Mouse (Mus musculus): ENCODE results near the gene Bcam. TPM values are rescaled to one million over a fixed set of nuclear protein-coding genes. Genes with fewer than 3 reads are reported as not detected.
A peak's percentile ranks its signal among the peaks of the same experiment; 100 is the strongest.

The Bcam gene
- total and polyA plus RNA-seq, 3 experiments, result 3.0 to 10.9 (median 4.8) TPM

DNA sequence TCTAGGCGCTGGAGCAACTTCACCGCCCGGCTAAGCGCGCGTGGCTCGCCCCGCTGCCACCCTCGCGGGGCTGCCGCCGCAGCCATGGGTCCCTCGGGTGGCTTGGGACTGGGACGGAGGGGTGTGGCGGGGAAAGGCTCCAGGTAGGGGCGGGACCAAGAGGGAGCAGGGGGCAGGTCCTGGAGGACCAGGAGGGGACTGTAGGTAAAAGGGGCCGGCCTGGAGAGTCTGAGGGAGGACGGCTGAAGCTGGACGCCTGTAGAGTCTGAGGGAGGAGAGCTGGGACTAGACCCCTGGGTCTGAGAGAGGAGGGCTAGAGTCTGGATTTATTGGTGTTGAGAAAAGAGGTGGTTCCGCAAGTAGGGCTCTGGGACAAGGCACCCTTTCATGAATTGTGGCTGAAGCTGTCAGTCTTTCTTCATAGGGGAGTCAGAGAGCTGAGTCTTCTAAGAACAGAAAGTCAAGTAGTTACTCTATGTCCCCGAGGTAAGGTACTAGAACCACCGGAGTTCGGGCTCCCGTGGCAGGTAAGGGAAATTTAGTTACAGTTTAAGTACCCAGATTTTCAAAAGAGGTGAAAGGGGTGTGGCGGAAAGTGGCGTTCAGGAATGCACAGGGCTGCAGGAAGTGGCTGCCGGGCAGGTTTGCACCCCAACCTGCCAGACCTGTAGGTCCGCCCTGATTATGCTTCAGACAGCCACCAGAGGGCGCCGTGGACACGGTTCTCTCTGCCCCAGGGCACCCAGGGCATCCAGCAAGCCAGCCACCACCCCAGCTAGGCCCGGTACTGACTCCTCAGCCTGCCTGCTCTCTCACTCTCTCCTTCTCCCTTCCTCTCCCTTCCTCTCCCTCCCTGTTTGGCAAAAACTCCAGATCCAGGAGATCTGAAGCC lies 26.1 kb upstream of the Bcam start, which contains the start of gene Cblc:
Gene Cblc (minus strand): TSS at position 113 of the 892 bp plus-strand sequence.
- peak within 1 kb of the TSS; percentile 1; the same call in 1 of the 2 replicates for H3K4me2 ChIP-seq (ENCODE audit: insufficient read depth, low read depth, poor library complexity, severe bottlenecking)
- H3K36me3 ChIP-seq (replicated peaks in 1 of 2; ENCODE audit: control insufficient read depth in 1 of 2, insufficient read depth in 1 of 2, low read length in 1 of 2), result no peaks in the 10 kb centered on the region
- TF ChIP-seq ELF1 (IDR thresholded peaks at IDR 0.05; ENCODE audit: low read depth, low read length) (peak; percentile 20; the same call in 1 of the 2 replicates), JUND (conservative IDR thresholded peaks at IDR 0.05; ENCODE audit: low read depth, low read length) (no peak), HCFC1 (IDR thresholded peaks at IDR 0.05; ENCODE audit: low read depth, low read length) (no peak), KAT2A (IDR thresholded peaks at IDR 0.05; ENCODE audit: insufficient replicate concordance, low read length) (no peak), POLR2A (IDR thresholded peaks at IDR 0.05; ENCODE audit: low read depth, low read length) (no peak), SIN3A (IDR thresholded peaks at IDR 0.05; ENCODE audit: low read length) (no peak), SMC3 (IDR thresholded peaks at IDR 0.05; ENCODE audit: low read depth, low read length) (peak; percentile 89), RAD21 (IDR thresholded peaks at IDR 0.05; ENCODE audit: low read depth, low read length) (peak; percentile 66), NELFE (IDR thresholded peaks at IDR 0.05; ENCODE audit: low read depth, low read length) (no peak), CTCF (conservative IDR thresholded peaks at IDR 0.05 in 1 of 2, IDR thresholded peaks at IDR 0.05 in 1 of 2; ENCODE audit: low read depth in 2 of 2, low read length in 2 of 2) (peak in 1 of 2 experiments; percentile 89), NRF1 (IDR thresholded peaks at IDR 0.05; ENCODE audit: low read depth, low read length) (no peak)
- dilution Hi-C loops (cut with MboI; ENCODE audit: extremely low pct_ligation_motif_present, extremely low pct_unique_long_range_greater_than_20kb, low sequenced_read_pairs), result no loop called here
- peak; percentile 86 for DNase-seq (ENCODE audit: extremely low read depth)
- peaks cover 4% of the 10 kb centered on the region for H3K27me3 ChIP-seq (replicated peaks)
- peaks cover 15 to 38% of the 10 kb centered on the region in 2 experiments for H3K4me1 ChIP-seq (ENCODE audit: control insufficient read depth in 1 of 2, insufficient read depth in 2 of 2)
- H3K9ac ChIP-seq (ENCODE audit: insufficient read depth, low read depth), result no peak within 1 kb of the TSS
- no peaks in the 10 kb centered on the region for H3K9me3 ChIP-seq (replicated peaks; ENCODE audit: low read length)
- H3K27ac ChIP-seq (ENCODE audit: insufficient read depth, low read depth), result no peak within 1 kb of the TSS
- in situ Hi-C loops (cut with MboI; ENCODE audit: low pct_ligation_motif_present, low pct_unique_long_range_greater_than_20kb, low sequenced_read_pairs), result no loop called here
- H3K79me2 ChIP-seq (replicated peaks; ENCODE audit: control insufficient read depth, extremely low read depth, insufficient read depth, poor library complexity, severe bottlenecking), result no peaks in the 10 kb centered on the region
- no peak within 1 kb of the TSS for H3K4me3 ChIP-seq (replicated peaks in 1 of 3; ENCODE audit: low read depth in 2 of 3, low read length in 2 of 3, poor library complexity in 1 of 3)

- Histone ChIP-seq H3K36me3 (replicated peaks in 1 of 2; ENCODE audit: control insufficient read depth in 1 of 2, insufficient read depth in 1 of 2, low read length in 1 of 2) (no peaks in the 10 kb centered on the region), H3K4me2 (ENCODE audit: insufficient read depth, low read depth, poor library complexity, severe bottlenecking) (no peak overlapping the region), H3K27ac (ENCODE audit: insufficient read depth, low read depth) (no peak overlapping the region), H3K4me3 (replicated peaks in 1 of 3; ENCODE audit: low read depth in 2 of 3, low read length in 2 of 3, poor library complexity in 1 of 3) (no peak overlapping the region), H3K27me3 (replicated peaks) (peaks cover 4% of the 10 kb centered on the region), H3K9me3 (replicated peaks; ENCODE audit: low read length) (no peaks in the 10 kb centered on the region), H3K79me2 (replicated peaks; ENCODE audit: control insufficient read depth, extremely low read depth, insufficient read depth, poor library complexity, severe bottlenecking) (no peaks in the 10 kb centered on the region), H3K4me1 (ENCODE audit: control insufficient read depth in 1 of 2, insufficient read depth in 2 of 2) (peaks cover 15 to 39% of the 10 kb centered on the region in 2 experiments), H3K9ac (ENCODE audit: insufficient read depth, low read depth) (no peak overlapping the region)
- dilution Hi-C loops (cut with MboI; ENCODE audit: extremely low pct_ligation_motif_present, extremely low pct_unique_long_range_greater_than_20kb, low sequenced_read_pairs), result no loop called here
- in situ Hi-C loops (cut with MboI; ENCODE audit: low pct_ligation_motif_present, low pct_unique_long_range_greater_than_20kb, low sequenced_read_pairs), result no loop called here
- DNase-seq (ENCODE audit: extremely low read depth), result no peak
- no peak for TF ChIP-seq JUND (conservative IDR thresholded peaks at IDR 0.05; ENCODE audit: low read depth, low read length)
- TF ChIP-seq USF2 (conservative IDR thresholded peaks at IDR 0.05; ENCODE audit: low read depth, low read length), result no peak
- TF ChIP-seq ZNF384 (IDR thresholded peaks at IDR 0.05; ENCODE audit: low read depth, low read length), result no peak
- no peak for TF ChIP-seq E2F4 (IDR thresholded peaks at IDR 0.05; ENCODE audit: insufficient replicate concordance, low read depth, low read length)
- no peak for TF ChIP-seq EP300 (IDR thresholded peaks at IDR 0.05; ENCODE audit: low read length)
- TF ChIP-seq RAD21 (IDR thresholded peaks at IDR 0.05; ENCODE audit: low read depth, low read length), result no peak
- TF ChIP-seq SIN3A (IDR thresholded peaks at IDR 0.05; ENCODE audit: low read length), result no peak
- TF ChIP-seq ZC3H11A (IDR thresholded peaks at IDR 0.05; ENCODE audit: low read depth, low read length), result no peak
- TF ChIP-seq POLR2A (IDR thresholded peaks at IDR 0.05; ENCODE audit: low read depth, low read length), result no peak
- TF ChIP-seq CHD1 (IDR thresholded peaks at IDR 0.05; ENCODE audit: low read depth, low read length), result no peak
- no peak for TF ChIP-seq USF1 (IDR thresholded peaks at IDR 0.05; ENCODE audit: low read depth, low read length)
- no peak for TF ChIP-seq UBTF (IDR thresholded peaks at IDR 0.05; ENCODE audit: low read depth, low read length)
- TF ChIP-seq MYC (IDR thresholded peaks at IDR 0.05; ENCODE audit: low read depth, low read length), result no peak
These were observed 25.4 kb upstream of the Bcam start for GRCm38 (mm10) chr7:19796254-19796653.

All from CH12.LX (cell line).